Mouse (Mus musculus): Measurements from ENCODE around the gene Tbx2.

Tbx2 gene

GRCm38 (mm10) chr11:85886429-85886785 is 54.1 kb downstream of the Tbx2 start:
- intact Hi-C loops (cut with DNase I): no loop called here

GRCm38 (mm10) chr11:85887273-85887672 is 54.9 kb downstream of the Tbx2 start:
- intact Hi-C loops (cut with DNase I): no loop called here

GRCm38 (mm10) chr11:85887801-85888450 is 55.6 kb downstream of the Tbx2 start:
- intact Hi-C loops (cut with DNase I): no loop called here

- intact Hi-C loops (cut with DNase I): no loop called here
Observed at GRCm38 (mm10) chr11:85888451-85888961, 56.2 kb downstream of the Tbx2 start.

GRCm38 (mm10) chr11:85889056-85889729 is 56.8 kb downstream of the Tbx2 start:
- intact Hi-C loops (cut with DNase I): no loop called here

GRCm38 (mm10) chr11:85889730-85890562 is 57.6 kb downstream of the Tbx2 start:
- intact Hi-C loops (cut with DNase I): no loop called here

- intact Hi-C loops (cut with DNase I): no loop called here
Observed at GRCm38 (mm10) chr11:85890563-85890845, 58.2 kb downstream of the Tbx2 start.

GRCm38 (mm10) chr11:85891010-85891691 is 58.8 kb downstream of the Tbx2 start:
- intact Hi-C loops (cut with DNase I): no loop called here

Data from adrenal gland (tissue).